9 mouse cellular contexts compared by ENCODE assay signal in genomic region chr15:83085901-83086300, GRCm38 (mm10). TPM values are rescaled to one million over a fixed set of nuclear protein-coding genes. Genes with fewer than 3 reads are reported as not detected.
DNase-seq lines count a peak whose midpoint lies in the region; TF ChIP-seq lines count a peak whose summit lies in the region.
"Had no signal": no experiment of that assay in that cellular context is flagged by ENCODE, and none has a peak within 500 bp of the region (broad histone marks: within the 10 kb centered on the region; RNA-seq: fewer than 3 reads in every experiment).

No protein-coding gene starts in this region.

- no peaks in the 10 kb centered on the region for H3K9me3 ChIP-seq in MEL (replicated peaks; ENCODE audit: insufficient read depth, low read length)
- H3K9me3 ChIP-seq: heart, embryonic 15.5 days; neural tube, embryonic 12.5 days had no signal

- TF ChIP-seq CTCF in MEL (IDR thresholded peaks at IDR 0.05 in 2 of 3, conservative IDR thresholded peaks at IDR 0.05 in 1 of 3; ENCODE audit: control insufficient read depth in 1 of 3, insufficient read depth in 1 of 3, low read depth in 2 of 3, low read length in 3 of 3, poor library complexity in 1 of 3, severe bottlenecking in 1 of 3), result peak; percentile 83 to 100 (median 97)
- TF ChIP-seq CTCF in bone marrow, adult 2 months (IDR thresholded peaks at IDR 0.05; ENCODE audit: control insufficient read depth, insufficient read depth, low read length), result peak; percentile 79

- H3K4me1 ChIP-seq in MEL (ENCODE audit: control insufficient read depth in 1 of 2, insufficient read depth in 2 of 2, low read length in 2 of 2), result peaks cover 3 to 27% of the 10 kb centered on the region in 2 experiments; a peak in 3 of 4 replicates
- H3K4me1 ChIP-seq in bone marrow, adult 2 months (ENCODE audit: control insufficient read depth, insufficient read depth, low read length), result no peaks in the 10 kb centered on the region

- peak; percentile 58 for DNase-seq in left cerebral cortex, postnatal 4 days
- DNase-seq in left cerebral cortex, adult 9 months (ENCODE audit: low spot score in 2 of 2), result no peak
- peak; percentile 80 for DNase-seq in MEL (ENCODE audit: low read depth, low spot score)
- peak; percentile 69 to 78 for DNase-seq in heart, postnatal 14 days
- peak; percentile 51 to 66 for DNase-seq in lung, postnatal 4 days
- DNase-seq in thymus, postnatal 14 days, result peak; percentile 73

- peak; percentile 44 for TF ChIP-seq RAD21 in MEL (IDR thresholded peaks at IDR 0.05; ENCODE audit: low read depth, low read length)

- no peak for TF ChIP-seq EP300 in MEL (IDR thresholded peaks at IDR 0.05; ENCODE audit: low read depth in 1 of 2, low read length in 2 of 2)

- H3K27ac ChIP-seq in MEL (ENCODE audit: control insufficient read depth, low read depth, low read length), result no peak overlapping the region
- no peak overlapping the region for H3K27ac ChIP-seq in bone marrow, adult 2 months (ENCODE audit: control insufficient read depth, insufficient read depth, low read depth, low read length, poor library complexity)
- H3K27ac ChIP-seq: heart, embryonic 15.5 days; neural tube, embryonic 12.5 days had no signal

- H3K9ac ChIP-seq in MEL (ENCODE audit: control insufficient read depth, low read depth, low read length, poor library complexity, severe bottlenecking), result no peak overlapping the region
- H3K9ac ChIP-seq: heart, embryonic 15.5 days; neural tube, embryonic 12.5 days had no signal

- 31% methylated on average over 7 of the region's 7 CpGs for WGBS in bone marrow, adult 2 months

- peaks cover 0 to 18% of the 10 kb centered on the region in 2 experiments; a peak in 2 of 4 replicates for H3K36me3 ChIP-seq in MEL (ENCODE audit: control insufficient read depth in 1 of 2, insufficient read depth in 2 of 2, low read length in 2 of 2)
- H3K36me3 ChIP-seq: heart, embryonic 15.5 days; neural tube, embryonic 12.5 days had no signal

- no peak overlapping the region for H3K4me3 ChIP-seq in MEL (ENCODE audit: control insufficient read depth in 1 of 2, insufficient read depth in 1 of 2, low read depth in 2 of 2, low read length in 2 of 2)
- no peak overlapping the region for H3K4me3 ChIP-seq in bone marrow, adult 2 months (replicated peaks; ENCODE audit: control insufficient read depth, low read depth, low read length)
- H3K4me3 ChIP-seq: heart, embryonic 15.5 days; neural tube, embryonic 12.5 days had no signal

- intact Hi-C loops in left cerebral cortex, postnatal 4 days (cut with DNase I), result no loop called here
- intact Hi-C loops in heart, postnatal 14 days (cut with DNase I), result no loop called here

- H3K79me2 ChIP-seq in MEL (ENCODE audit: control insufficient read depth, insufficient read depth, low read length, poor library complexity), result no peaks in the 10 kb centered on the region

- H3K27me3 ChIP-seq in MEL (ENCODE audit: control insufficient read depth in 1 of 2, insufficient read depth in 2 of 2, low read length in 2 of 2), result no peaks in the 10 kb centered on the region

- TF ChIP-seq POLR2A in MEL (IDR thresholded peaks at IDR 0.05; ENCODE audit: control insufficient read depth in 1 of 2, insufficient read depth in 1 of 2, low read depth in 1 of 2, low read length in 2 of 2, poor library complexity in 1 of 2), result no peak
- no peak for TF ChIP-seq POLR2A in bone marrow, adult 2 months (IDR thresholded peaks at IDR 0.05; ENCODE audit: borderline replicate concordance, control insufficient read depth, low read depth, low read length)

TF ChIP-seq in MEL, 35 proteins besides CTCF, POLR2A, EP300 and RAD21:
- TF ChIP-seq USF2 (IDR thresholded peaks at IDR 0.05; ENCODE audit: borderline replicate concordance in 1 of 2, insufficient read depth in 1 of 2, low read depth in 1 of 2, low read length in 2 of 2) (no peak), E2F4 (IDR thresholded peaks at IDR 0.05; ENCODE audit: borderline replicate concordance, low read depth, low read length) (no peak), TCF12 (IDR thresholded peaks at IDR 0.05; ENCODE audit: low read depth, low read length) (no peak), ELF1 (IDR thresholded peaks at IDR 0.05; ENCODE audit: low read depth, low read length) (no peak), TBP (IDR thresholded peaks at IDR 0.05; ENCODE audit: low read depth, low read length) (no peak), MXI1 (IDR thresholded peaks at IDR 0.05; ENCODE audit: low read depth, low read length) (no peak), CHD2 (IDR thresholded peaks at IDR 0.05; ENCODE audit: low read length) (no peak), SMC3 (IDR thresholded peaks at IDR 0.05; ENCODE audit: low read depth, low read length) (peak; percentile 63), MAX (IDR thresholded peaks at IDR 0.05; ENCODE audit: low read length) (no peak), NRF1 (IDR thresholded peaks at IDR 0.05; ENCODE audit: insufficient read depth, low read depth, low read length, poor library complexity, severe bottlenecking) (no peak), ZC3H11A (IDR thresholded peaks at IDR 0.05; ENCODE audit: low read depth, low read length) (no peak), UBTF (IDR thresholded peaks at IDR 0.05; ENCODE audit: borderline replicate concordance, insufficient read depth, low read depth, low read length) (0 out of 2 replicates have a peak, but pooled peaks have one; percentile 29), SIN3A (IDR thresholded peaks at IDR 0.05; ENCODE audit: low read length) (no peak), ZMIZ1 (IDR thresholded peaks at IDR 0.05; ENCODE audit: low read depth, low read length) (no peak), BHLHE40 (IDR thresholded peaks at IDR 0.05; ENCODE audit: borderline replicate concordance, low read depth, low read length) (no peak), MAZ (IDR thresholded peaks at IDR 0.05; ENCODE audit: low read depth, low read length) (peak; percentile 29; the same call in 1 of the 2 replicates), HCFC1 (IDR thresholded peaks at IDR 0.05; ENCODE audit: low read depth, low read length) (no peak), POLR2AphosphoS2 (IDR thresholded peaks at IDR 0.05; ENCODE audit: low read length) (no peak)

RNA-seq across cellular contexts. Expression of gene Serhl, which starts 3.4 kb away (rescaled TPM):
- total RNA-seq in left cerebral cortex, postnatal 4 days (2021), result 1 to 10 TPM; 5.1 to 7.3 TPM
- total RNA-seq in MEL (2012; rRNA removed), result 19.5 and 19.6 TPM in 2 replicates
- 10 to 100 TPM in 1 of 2 experiments, not detected in 1; 57.3 TPM for polyA plus RNA-seq in MEL (2012; ENCODE audit: insufficient read depth in 1 of 2, insufficient read length in 2 of 2, low read depth in 1 of 2, low replicate concordance in 2 of 2, missing spikeins in 1 of 2)
- polyA plus RNA-seq in bone marrow, adult 2 months (2011; ENCODE audit: insufficient read depth, insufficient read length, low replicate concordance, missing spikeins), result 22.8 and 31.5 TPM in 2 replicates
- 10 to 100 TPM; 48.1 to 49.4 TPM for total RNA-seq in heart, postnatal 14 days (2021)

RNA-seq across cellular contexts. Expression of gene Rrp7a, which starts 36.7 kb away (rescaled TPM):
- total RNA-seq in left cerebral cortex, postnatal 4 days (2021), result 100 to 1,000 TPM; 125 to 127 TPM
- 134 and 155 TPM in 2 replicates for total RNA-seq in MEL (2012; rRNA removed)
- polyA plus RNA-seq in MEL (2012; ENCODE audit: insufficient read depth in 1 of 2, insufficient read length in 2 of 2, low read depth in 1 of 2, low replicate concordance in 2 of 2, missing spikeins in 1 of 2), result 100 to 1,000 TPM; 283 to 483 TPM
- 24.6 and 31.6 TPM in 2 replicates for polyA plus RNA-seq in bone marrow, adult 2 months (2011; ENCODE audit: insufficient read depth, insufficient read length, low replicate concordance, missing spikeins)
- 10 to 100 TPM; 38.6 to 44.8 TPM for total RNA-seq in heart, postnatal 14 days (2021)

RNA-seq across cellular contexts. Expression of gene Nfam1, which starts 52.8 kb away (rescaled TPM):
- 1 to 10 TPM; 2.0 to 2.1 TPM for total RNA-seq in left cerebral cortex, postnatal 4 days (2021)
- total RNA-seq in MEL (2012; rRNA removed), result 4.8 and 7.4 TPM in 2 replicates
- polyA plus RNA-seq in MEL (2012; ENCODE audit: insufficient read depth in 1 of 2, insufficient read length in 2 of 2, low read depth in 1 of 2, low replicate concordance in 2 of 2, missing spikeins in 1 of 2), result 10 to 100 TPM in 1 of 2 experiments, not detected in 1; 10.5 TPM
- polyA plus RNA-seq in bone marrow, adult 2 months (2011; ENCODE audit: insufficient read depth, insufficient read length, low replicate concordance, missing spikeins), result 26.4 and 69.6 TPM in 2 replicates
- total RNA-seq in heart, postnatal 14 days (2021), result 1 to 10 TPM; 2.2 to 2.4 TPM

Comparison
In these comparisons a context has a peak if more than half of its experiments do, and no peak if none do; other contexts are left out.
1. DNase-seq: peak in left cerebral cortex, postnatal 4 days (single experiment), MEL (single experiment), heart, postnatal 14 days (2 of 2), lung, postnatal 4 days (2 of 2) and thymus, postnatal 14 days (single experiment); none in left cerebral cortex, adult 9 months (0 of 2).